Mouse (Mus musculus): ENCODE results near the gene Tubb5.

- TF ChIP-seq POLR2A (IDR thresholded peaks at IDR 0.05; ENCODE audit: borderline replicate concordance, insufficient read depth, low read length) (no peak), CTCF (IDR thresholded peaks at IDR 0.05; ENCODE audit: borderline replicate concordance, insufficient read depth, low read depth, low read length) (peak; percentile 24; the same call in 1 of the 2 replicates)
Observed at GRCm38 (mm10) chr17:35870884-35871696, 33.0 kb upstream of the Tubb5 start.
